Mouse (Mus musculus): ENCODE measurements around the gene Pmfbp1.

DNA sequence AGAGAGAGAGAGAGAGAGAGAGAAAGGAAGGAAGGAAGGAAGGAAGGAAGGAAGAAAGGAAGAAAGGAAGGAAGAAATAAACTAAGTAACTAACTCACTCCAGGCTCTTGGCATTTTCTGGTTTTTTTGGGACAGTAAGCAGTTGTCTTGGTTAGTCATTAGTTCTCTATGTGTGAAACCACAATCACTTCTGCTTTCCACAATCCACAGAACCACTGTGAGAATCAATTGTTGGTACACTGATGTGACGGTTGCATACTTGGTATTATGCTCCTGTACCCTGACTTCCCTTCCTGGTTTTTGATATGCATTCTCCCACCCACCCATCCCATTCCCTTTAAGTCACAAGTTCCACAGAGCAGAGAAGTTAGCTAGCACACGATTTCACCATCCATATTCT lies 70.1 kb downstream of the Pmfbp1 start:
- TF ChIP-seq CTCF (conservative IDR thresholded peaks at IDR 0.05 in 1 of 2, IDR thresholded peaks at IDR 0.05 in 1 of 2; ENCODE audit: low read depth in 2 of 2, low read length in 2 of 2) = no peak
- TF ChIP-seq POLR2A (IDR thresholded peaks at IDR 0.05; ENCODE audit: low read depth, low read length) = no peak
- TF ChIP-seq ZC3H11A (IDR thresholded peaks at IDR 0.05; ENCODE audit: low read depth, low read length) = no peak
- no peak for TF ChIP-seq ZKSCAN1 (IDR thresholded peaks at IDR 0.05; ENCODE audit: borderline replicate concordance, low read depth, low read length)
- TF ChIP-seq KAT2A (IDR thresholded peaks at IDR 0.05; ENCODE audit: insufficient replicate concordance, low read length) = no peak
- TF ChIP-seq UBTF (IDR thresholded peaks at IDR 0.05; ENCODE audit: low read depth, low read length) = no peak
- no peak for TF ChIP-seq EP300 (IDR thresholded peaks at IDR 0.05; ENCODE audit: low read length)
- TF ChIP-seq HCFC1 (IDR thresholded peaks at IDR 0.05; ENCODE audit: low read depth, low read length) = no peak
